Mouse (Mus musculus): ENCODE results near the gene Cpa4. TPM values are rescaled to one million over a fixed set of nuclear protein-coding genes. Genes with fewer than 3 reads are reported as not detected.

Cpa4 gene
- total and polyA plus RNA-seq, 3 experiments, result not detected

- no peak overlapping the region for H3K27ac ChIP-seq
- intact Hi-C loops (cut with DNase I), result no loop called here
- no peak for DNase-seq
- no peak overlapping the region for H3K4me3 ChIP-seq
- H3K27me3 ChIP-seq (ENCODE audit: control insufficient read depth, insufficient read depth, low read length), result no peaks in the 10 kb centered on the region
- no peak for TF ChIP-seq CTCF (IDR thresholded peaks at IDR 0.05)
- TF ChIP-seq EP300 (IDR thresholded peaks at IDR 0.05; ENCODE audit: insufficient read depth, low read depth, low read length), result no peak
- no peak for TF ChIP-seq POLR2A (IDR thresholded peaks at IDR 0.05; ENCODE audit: insufficient read depth, low read depth, low read length)
- H3K79me2 ChIP-seq (replicated peaks; ENCODE audit: control insufficient read depth, insufficient read depth, low read length), result no peaks in the 10 kb centered on the region
- H3K9ac ChIP-seq (ENCODE audit: low read depth, low read length), result no peak overlapping the region
- 69% methylated on average over 4 of the region's 4 CpGs for WGBS
- H3K4me1 ChIP-seq (ENCODE audit: control insufficient read depth, insufficient read depth, low read length), result no peaks in the 10 kb centered on the region
- H3K36me3 ChIP-seq (ENCODE audit: control insufficient read depth, insufficient read depth, low read length), result no peaks in the 10 kb centered on the region
Observed at GRCm38 (mm10) chr6:30615741-30616140, 47.6 kb downstream of the Cpa4 start.

- Histone ChIP-seq H3K4me3 (no peak overlapping the region), H3K27ac (no peak overlapping the region), H3K36me3 (ENCODE audit: control insufficient read depth, insufficient read depth, low read length) (no peaks in the 10 kb centered on the region), H3K27me3 (ENCODE audit: control insufficient read depth, insufficient read depth, low read length) (no peaks in the 10 kb centered on the region), H3K79me2 (replicated peaks; ENCODE audit: control insufficient read depth, insufficient read depth, low read length) (no peaks in the 10 kb centered on the region), H3K4me1 (ENCODE audit: control insufficient read depth, insufficient read depth, low read length) (no peaks in the 10 kb centered on the region), H3K9ac (ENCODE audit: low read depth, low read length) (no peak overlapping the region)
- TF ChIP-seq CTCF (IDR thresholded peaks at IDR 0.05), result no peak
- no peak for TF ChIP-seq POLR2A (IDR thresholded peaks at IDR 0.05; ENCODE audit: insufficient read depth, low read depth, low read length)
- no peak for TF ChIP-seq EP300 (IDR thresholded peaks at IDR 0.05; ENCODE audit: insufficient read depth, low read depth, low read length)
- 55% methylated on average over 8 of the region's 8 CpGs for WGBS
- no peak for DNase-seq
- intact Hi-C loops (cut with DNase I), result no loop called here
Observed at GRCm38 (mm10) chr6:30616491-30616941, 48.3 kb downstream of the Cpa4 start.

DNA sequence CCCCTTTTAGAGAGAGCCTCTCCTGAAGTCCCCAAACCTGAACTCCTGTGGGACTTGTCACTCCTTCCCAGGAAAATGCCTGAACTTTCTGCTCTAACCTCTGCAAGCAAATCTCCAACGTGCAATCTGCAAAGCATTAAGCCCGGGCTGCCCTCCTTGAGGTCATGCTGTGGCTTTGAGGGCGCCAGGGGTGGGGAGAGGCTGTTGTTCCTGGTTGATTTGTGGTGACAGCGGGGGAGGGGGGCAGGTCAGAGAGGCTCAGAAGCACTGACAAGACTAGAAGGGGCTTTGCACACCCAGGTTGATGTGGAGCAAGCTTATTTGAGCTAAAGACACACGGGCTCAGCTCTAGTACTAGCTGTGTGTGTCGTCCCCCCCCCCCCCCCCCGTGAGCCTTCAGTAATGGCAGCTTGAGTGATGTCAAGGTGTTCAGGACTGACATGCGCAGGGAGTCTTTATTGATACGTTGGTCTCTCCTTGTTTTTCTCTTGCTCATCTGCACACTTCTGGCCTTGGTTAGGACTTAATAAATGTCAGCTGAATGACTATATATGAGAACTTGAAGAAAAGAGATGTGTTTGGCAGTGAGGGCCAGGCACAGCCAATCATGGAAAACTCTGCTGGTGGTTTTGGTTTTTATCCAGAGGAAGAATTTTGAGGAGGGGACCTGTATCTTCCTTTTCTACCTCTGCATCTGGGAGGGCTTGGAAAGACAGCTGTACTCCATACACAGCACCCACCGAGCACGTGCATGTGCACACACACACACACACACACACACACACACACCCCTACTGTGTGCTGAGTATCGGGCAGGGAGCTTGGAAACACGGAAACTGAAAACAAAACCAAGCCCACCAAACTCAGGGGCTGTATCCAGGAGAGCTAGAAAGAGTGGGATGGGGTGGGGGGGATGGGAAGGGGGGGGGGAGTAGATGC is 49.1 kb downstream of the Cpa4 start:
- Histone ChIP-seq H3K9ac (ENCODE audit: low read depth, low read length) (no peak overlapping the region), H3K27me3 (ENCODE audit: control insufficient read depth, insufficient read depth, low read length) (no peaks in the 10 kb centered on the region), H3K36me3 (ENCODE audit: control insufficient read depth, insufficient read depth, low read length) (no peaks in the 10 kb centered on the region), H3K79me2 (replicated peaks; ENCODE audit: control insufficient read depth, insufficient read depth, low read length) (no peaks in the 10 kb centered on the region), H3K4me1 (ENCODE audit: control insufficient read depth, insufficient read depth, low read length) (no peaks in the 10 kb centered on the region), H3K4me3 (no peak overlapping the region), H3K27ac (no peak overlapping the region)
- TF ChIP-seq EP300 (IDR thresholded peaks at IDR 0.05; ENCODE audit: insufficient read depth, low read depth, low read length) (no peak), POLR2A (IDR thresholded peaks at IDR 0.05; ENCODE audit: insufficient read depth, low read depth, low read length) (no peak), CTCF (IDR thresholded peaks at IDR 0.05) (no peak)
- no peak for DNase-seq
- intact Hi-C loops (cut with DNase I), result no loop called here
- 44% methylated on average over 13 of the region's 13 CpGs for WGBS

- Histone ChIP-seq H3K4me1 (ENCODE audit: control insufficient read depth, insufficient read depth, low read length) (no peaks in the 10 kb centered on the region), H3K27me3 (ENCODE audit: control insufficient read depth, insufficient read depth, low read length) (no peaks in the 10 kb centered on the region), H3K79me2 (replicated peaks; ENCODE audit: control insufficient read depth, insufficient read depth, low read length) (no peaks in the 10 kb centered on the region), H3K9ac (ENCODE audit: low read depth, low read length) (no peak overlapping the region), H3K36me3 (ENCODE audit: control insufficient read depth, insufficient read depth, low read length) (no peaks in the 10 kb centered on the region), H3K27ac (no peak overlapping the region), H3K4me3 (no peak overlapping the region)
- intact Hi-C loops (cut with DNase I), result no loop called here
- DNase-seq, result no peak
- 65% methylated on average over 18 of the region's 18 CpGs for WGBS
- TF ChIP-seq EP300 (IDR thresholded peaks at IDR 0.05; ENCODE audit: insufficient read depth, low read depth, low read length) (no peak), POLR2A (IDR thresholded peaks at IDR 0.05; ENCODE audit: insufficient read depth, low read depth, low read length) (no peak), CTCF (IDR thresholded peaks at IDR 0.05) (no peak)
Observed at GRCm38 (mm10) chr6:30617959-30618590, 49.9 kb downstream of the Cpa4 start.

DNA sequence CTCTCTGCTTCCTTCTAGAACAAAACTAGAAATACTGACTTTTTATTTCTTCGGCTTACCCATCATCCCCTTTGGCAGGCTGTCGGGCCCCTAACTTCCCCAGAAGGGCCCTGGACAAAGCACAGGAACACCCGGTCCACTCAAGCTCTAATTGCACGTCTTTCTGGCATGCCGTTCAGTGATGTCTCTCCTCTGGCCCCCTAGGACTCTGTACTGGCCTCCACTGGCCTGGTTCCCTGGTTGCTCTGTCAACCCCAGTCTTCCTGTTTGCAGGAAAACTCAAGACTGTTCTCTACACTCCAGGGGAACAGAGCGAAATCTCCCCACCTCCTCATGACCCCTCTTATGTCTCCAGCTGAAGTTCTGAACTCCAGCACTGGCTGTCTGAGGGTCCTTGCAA is 50.6 kb downstream of the Cpa4 start:
- no peak overlapping the region for H3K27ac ChIP-seq
- no peaks in the 10 kb centered on the region for H3K27me3 ChIP-seq (ENCODE audit: control insufficient read depth, insufficient read depth, low read length)
- H3K4me3 ChIP-seq, result no peak overlapping the region
- H3K9ac ChIP-seq (ENCODE audit: low read depth, low read length), result no peak overlapping the region
- H3K79me2 ChIP-seq (replicated peaks; ENCODE audit: control insufficient read depth, insufficient read depth, low read length), result no peaks in the 10 kb centered on the region
- DNase-seq, result no peak
- H3K36me3 ChIP-seq (ENCODE audit: control insufficient read depth, insufficient read depth, low read length), result no peaks in the 10 kb centered on the region
- 68% methylated on average over 6 of the region's 6 CpGs for WGBS
- no peak for TF ChIP-seq CTCF (IDR thresholded peaks at IDR 0.05)
- TF ChIP-seq EP300 (IDR thresholded peaks at IDR 0.05; ENCODE audit: insufficient read depth, low read depth, low read length), result no peak
- TF ChIP-seq POLR2A (IDR thresholded peaks at IDR 0.05; ENCODE audit: insufficient read depth, low read depth, low read length), result no peak
- no peaks in the 10 kb centered on the region for H3K4me1 ChIP-seq (ENCODE audit: control insufficient read depth, insufficient read depth, low read length)
- intact Hi-C loops (cut with DNase I), result no loop called here

DNA sequence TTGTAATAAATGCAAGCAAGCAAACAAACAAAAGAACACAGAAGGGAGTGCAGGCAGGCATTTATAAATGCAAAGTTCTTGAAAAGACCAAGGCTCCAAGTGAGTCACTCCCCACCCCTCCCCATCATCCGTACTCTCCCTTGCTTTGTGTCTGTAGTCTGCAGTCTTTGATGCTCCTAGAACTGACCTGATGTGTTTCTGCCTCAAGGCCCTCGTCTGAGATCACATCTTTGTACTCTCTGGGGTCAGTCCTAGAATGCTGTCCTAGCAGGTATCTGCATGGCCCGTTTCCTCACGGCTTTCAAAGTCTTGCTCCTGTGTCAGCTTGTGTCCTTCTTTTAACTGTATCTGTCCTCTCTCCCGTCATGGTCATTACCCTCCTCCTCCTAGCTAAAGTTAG is 51.4 kb downstream of the Cpa4 start:
- Histone ChIP-seq H3K9ac (ENCODE audit: low read depth, low read length) (no peak overlapping the region), H3K79me2 (replicated peaks; ENCODE audit: control insufficient read depth, insufficient read depth, low read length) (no peaks in the 10 kb centered on the region), H3K27ac (no peak overlapping the region), H3K36me3 (ENCODE audit: control insufficient read depth, insufficient read depth, low read length) (no peaks in the 10 kb centered on the region), H3K27me3 (ENCODE audit: control insufficient read depth, insufficient read depth, low read length) (no peaks in the 10 kb centered on the region), H3K4me3 (no peak overlapping the region), H3K4me1 (ENCODE audit: control insufficient read depth, insufficient read depth, low read length) (no peaks in the 10 kb centered on the region)
- intact Hi-C loops (cut with DNase I), result no loop called here
- DNase-seq, result no peak
- TF ChIP-seq CTCF (IDR thresholded peaks at IDR 0.05) (no peak), POLR2A (IDR thresholded peaks at IDR 0.05; ENCODE audit: insufficient read depth, low read depth, low read length) (no peak), EP300 (IDR thresholded peaks at IDR 0.05; ENCODE audit: insufficient read depth, low read depth, low read length) (no peak)
- WGBS, result 95% methylated on average over 5 of the region's 5 CpGs

All from heart, adult 2 months (tissue).